Mouse (Mus musculus) spleen, adult 2 months (tissue): Measurements from ENCODE around the gene Zbtb16.

ENCODE experiments used
- CTCF ChIP-seq: fragments of 200-500 bp; IDR thresholded peaks from 2 replicates; pipeline ENCODE4 v1.5.1; 2011; ENCODE audit warnings: mild to moderate bottlenecking, inconsistent platforms; ENCODE audit not compliant: insufficient read depth, insufficient read length, insufficient replicate concordance; ENCODE audit errors: extremely low read depth
- POLR2A ChIP-seq: fragments of 200-500 bp; IDR thresholded peaks from 2 replicates; pipeline ENCODE4 v1.6.1; 2011; ENCODE audit warnings: low read depth, low read length, inconsistent platforms

DNA sequence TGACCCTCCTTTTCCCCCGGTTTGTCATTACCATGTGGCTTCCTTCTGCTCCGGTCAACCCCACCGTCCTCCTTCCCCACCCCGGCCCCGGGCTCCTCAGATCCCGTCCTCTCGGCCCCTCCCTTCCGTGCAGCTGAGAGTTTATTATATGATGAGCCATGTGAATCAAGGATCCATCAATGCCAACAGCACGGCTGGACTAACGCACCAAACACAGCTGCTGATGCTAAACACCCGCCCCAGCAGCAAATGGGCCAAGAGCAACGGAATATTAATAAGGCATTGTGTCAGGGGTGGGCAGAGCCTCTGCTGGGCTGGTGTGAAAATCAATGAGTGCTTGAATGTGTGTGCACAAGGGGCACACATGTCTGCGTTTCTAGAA lies 173.0 kb downstream of the Zbtb16 start:
- TF ChIP-seq POLR2A (no peak), CTCF (no peak)
